In the genomic region with DNA sequence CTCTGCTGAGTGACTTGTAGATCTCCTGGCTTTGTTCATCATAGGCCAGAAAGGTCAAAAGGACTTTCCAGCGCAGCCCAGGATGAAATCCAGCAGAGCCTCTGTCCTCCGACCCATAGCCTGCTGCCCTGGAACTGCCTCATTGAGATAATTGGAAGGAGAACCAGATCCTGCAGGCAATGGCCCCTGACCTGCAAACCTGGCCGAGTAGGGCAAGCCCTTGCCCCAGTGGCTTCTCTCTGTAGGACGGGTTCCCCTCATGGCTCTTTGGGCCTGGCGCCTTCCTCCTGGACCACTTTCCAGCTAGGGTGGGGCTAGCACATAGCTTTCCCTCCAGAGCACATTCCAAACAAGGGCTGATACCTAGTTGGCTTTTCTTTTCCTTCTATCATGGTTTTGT, we compare ENCODE assay signal across 19 mouse cellular contexts.
DNase-seq lines count a peak whose midpoint lies in the region; TF ChIP-seq lines count a peak whose summit lies in the region.
"Had no signal": no experiment of that assay in that cellular context is flagged by ENCODE, and none has a peak within 500 bp of the region (broad histone marks: within the 10 kb centered on the region; RNA-seq: fewer than 3 reads in every experiment).

No protein-coding gene starts in this region.

- DNase-seq in adrenal gland, postnatal 14 days = peak; percentile 59
- DNase-seq in adrenal gland, postnatal 4 days (ENCODE audit: low spot score in 2 of 2) = no peak
- DNase-seq in heart, adult 11 months = peak; percentile 93
- no peak for DNase-seq in heart, postnatal 14 days
- peak; percentile 37 for DNase-seq in lung, postnatal 36 days
- DNase-seq in lung, postnatal 25 days (ENCODE audit: low spot score) = no peak
- no peak for DNase-seq in lung, postnatal 4 days
- DNase-seq: B cell, adult 2 months; cerebellum, adult 18-20 months; cerebellum, adult 9-11 months; cerebellum, postnatal 36 days; gastrocnemius, postnatal 14 days had no signal

- no peak overlapping the region for H3ac ChIP-seq in myocyte (ENCODE audit: control insufficient read depth, insufficient read length)

- H3K4me2 ChIP-seq in myocyte (ENCODE audit: low read depth) = peak overlapping the region; percentile 16
- H3K4me2 ChIP-seq: embryonic facial prominence, embryonic 15.5 days; heart, embryonic 13.5 days; hindbrain, embryonic 13.5 days had no signal

- peaks cover 16% of the 10 kb centered on the region for H3K36me3 ChIP-seq in myocyte (ENCODE audit: control insufficient read depth, insufficient read depth)
- H3K36me3 ChIP-seq: embryonic facial prominence, embryonic 15.5 days; forebrain, embryonic 10.5 days; G1E; heart, embryonic 13.5 days; hindbrain, embryonic 13.5 days had no signal

- intact Hi-C loops in heart, postnatal 14 days (cut with DNase I) = no loop called here

- H3K4me3 ChIP-seq in myocyte = no peak overlapping the region
- H3K4me3 ChIP-seq: embryonic facial prominence, embryonic 15.5 days; erythroblast, embryonic 14.5 days; forebrain, embryonic 10.5 days; heart, embryonic 13.5 days; hindbrain, embryonic 13.5 days had no signal

- H3K27me3 ChIP-seq in myocyte (ENCODE audit: control insufficient read depth, insufficient read depth, insufficient read length) = no peaks in the 10 kb centered on the region
- H3K27me3 ChIP-seq: embryonic facial prominence, embryonic 15.5 days; heart, embryonic 13.5 days had no signal

- TF ChIP-seq POLR2A in myocyte (IDR thresholded peaks at IDR 0.05; ENCODE audit: insufficient read length, low read depth) = no peak

- peaks cover 100% of the 10 kb centered on the region for H3K79me2 ChIP-seq in myocyte (ENCODE audit: control insufficient read depth, insufficient read depth)

TF ChIP-seq in myocyte, 11 proteins besides CTCF, POLR2A, EP300 and RAD21:
- TF ChIP-seq MAX (IDR thresholded peaks at IDR 0.05; ENCODE audit: low read depth) (no peak), POLR2AphosphoS2 (IDR thresholded peaks at IDR 0.05; ENCODE audit: insufficient read length, low read depth) (peak; percentile 15)

Comparison
In these comparisons a context has a peak if more than half of its experiments do, and no peak if none do; other contexts are left out.
1. DNase-seq: peak in adrenal gland, postnatal 14 days (single experiment), heart, adult 11 months (single experiment) and lung, postnatal 36 days (single experiment); none in adrenal gland, postnatal 4 days (0 of 2), heart, postnatal 14 days (0 of 2), lung, postnatal 25 days (single experiment) and lung, postnatal 4 days (0 of 2).